Mouse (Mus musculus) midbrain, embryonic 11.5 days (tissue): ENCODE data around the gene Cyp2d11. TPM values are rescaled to one million over a fixed set of nuclear protein-coding genes. Genes with fewer than 3 reads are reported as not detected.

Experiments
- ATAC-seq: fragments of 200-750 bp; cut with Nextera tagmentation; 2 replicates; pipeline ENCODE4 v1.8.0; 2017; ENCODE audit warnings: moderate TSS enrichment, moderate library complexity; ENCODE audit not compliant: low FRiP score
- DNase-seq: peaks from one replicate; pipeline ENCODE4 v3.0.0; 2015; ENCODE audit warnings: low spot score; ENCODE audit errors: missing footprints
- H3K27ac ChIP-seq: fragments of 300-500 bp; sonication (generic); 2 replicates; pipeline ENCODE4 v1.5.1; 2014; ENCODE audit warnings: low read depth, low read length
- H3K27me3 ChIP-seq: fragments of 300-500 bp; sonication (generic); 2 replicates; pipeline ENCODE4 v1.6.1; 2014; ENCODE audit warnings: mild to moderate bottlenecking, low read length, moderate library complexity, mixed read lengths; ENCODE audit not compliant: control insufficient read depth, insufficient read depth
- H3K36me3 ChIP-seq: fragments of 300-500 bp; sonication (generic); 2 replicates; pipeline ENCODE4 v1.6.1; 2014; ENCODE audit warnings: mild to moderate bottlenecking, low read length, moderate library complexity, mixed read lengths; ENCODE audit not compliant: control insufficient read depth, insufficient read depth
- H3K4me1 ChIP-seq: fragments of 300-500 bp; sonication (generic); 2 replicates; pipeline ENCODE4 v1.6.1; 2014; ENCODE audit warnings: low read length; ENCODE audit not compliant: control insufficient read depth, insufficient read depth
- H3K4me2 ChIP-seq: fragments of 300-500 bp; sonication (generic); 2 replicates; pipeline ENCODE4 v1.6.1; 2014; ENCODE audit warnings: mild to moderate bottlenecking, moderate library complexity
- H3K4me3 ChIP-seq: fragments of 300-500 bp; sonication (generic); 2 replicates; pipeline ENCODE4 v1.5.1; 2014; ENCODE audit warnings: low read depth, low read length
- H3K9ac ChIP-seq: fragments of 300-500 bp; sonication (generic); 2 replicates; pipeline ENCODE4 v1.6.1; 2014; ENCODE audit warnings: low read length
- H3K9me3 ChIP-seq: fragments of 300-500 bp; sonication (generic); 2 replicates; pipeline ENCODE4 v1.6.1; 2016; ENCODE audit warnings: low read length; ENCODE audit not compliant: control insufficient read depth
- WGBS: fragments of 180-500 bp; shearing (Covaris S2); extraction: QIAGEN DNeasy Blood & Tissue Kit; methylation state at CpG from one replicate; pipeline ENCODE4 v1.1.7; 2014; 5-methylcytosine and 5-hydroxymethylcytosine counted together
- microRNA-seq: library from miRNA; unstranded; fragments of <30 nt; microRNA quantifications from one replicate; pipeline ENCODE4, GENCODE M21; 2017
- polyA plus RNA-seq: library from polyadenylated mRNA; unstranded; fragments of >200 nt; fragmentation: Nextera tagmentation; extraction: Ambion mirVana; gene quantifications from 2 replicates; pipeline ENCODE4 v1.2.1, GENCODE M21; 2014

The Cyp2d11 gene
- polyA plus RNA-seq, 1 experiment from 2014 or later = not detected

DNA sequence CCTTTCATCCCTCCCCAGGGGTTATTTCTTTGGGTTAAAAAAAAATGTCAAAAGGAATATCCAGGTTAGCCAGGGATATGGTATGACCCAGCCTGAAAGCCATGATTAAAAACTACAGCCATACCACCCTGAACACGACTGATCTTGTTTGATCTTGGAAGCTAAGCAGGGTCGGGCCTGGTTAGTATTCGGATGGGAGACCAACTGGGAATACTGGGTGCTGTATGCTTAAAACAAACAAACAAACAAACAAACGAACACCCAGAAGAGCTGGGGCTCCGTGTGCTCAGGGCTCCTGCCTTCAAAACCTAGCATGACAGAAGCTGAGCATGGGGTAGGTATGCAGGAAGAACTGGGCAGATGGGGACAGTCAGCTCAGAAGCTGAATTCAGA lies 51.3 kb downstream of the Cyp2d11 start:
- no peak overlapping the region for H3K4me2 ChIP-seq
- DNase-seq (no peak), ATAC-seq (no peak)
- no peak overlapping the region for H3K9ac ChIP-seq
- no peaks in the 10 kb centered on the region for H3K36me3 ChIP-seq
- H3K27me3 ChIP-seq = peaks cover 16% of the 10 kb centered on the region
- H3K9me3 ChIP-seq = no peaks in the 10 kb centered on the region
- H3K4me3 ChIP-seq = no peak overlapping the region
- WGBS = 83% methylated on average over 5 of the region's 5 CpGs
- peaks cover 21% of the 10 kb centered on the region for H3K4me1 ChIP-seq
- no peak overlapping the region for H3K27ac ChIP-seq

GRCm38 (mm10) chr15:82341675-82342542 lies 51.9 kb downstream of the Cyp2d11 start:
- no peaks in the 10 kb centered on the region for H3K36me3 ChIP-seq
- H3K27ac ChIP-seq = peak overlapping the region; percentile 37; the same call in 1 of the 2 replicates
- DNase-seq (peak; percentile 88), ATAC-seq (no peak)
- H3K4me3 ChIP-seq = no peak overlapping the region
- no peaks in the 10 kb centered on the region for H3K9me3 ChIP-seq
- peaks cover 15% of the 10 kb centered on the region for H3K4me1 ChIP-seq
- H3K27me3 ChIP-seq = peaks cover 16% of the 10 kb centered on the region
- peak overlapping the region; percentile 65 for H3K9ac ChIP-seq
- peak overlapping the region; percentile 51 for H3K4me2 ChIP-seq
- 65% methylated on average over 15 of the region's 15 CpGs for WGBS

DNA sequence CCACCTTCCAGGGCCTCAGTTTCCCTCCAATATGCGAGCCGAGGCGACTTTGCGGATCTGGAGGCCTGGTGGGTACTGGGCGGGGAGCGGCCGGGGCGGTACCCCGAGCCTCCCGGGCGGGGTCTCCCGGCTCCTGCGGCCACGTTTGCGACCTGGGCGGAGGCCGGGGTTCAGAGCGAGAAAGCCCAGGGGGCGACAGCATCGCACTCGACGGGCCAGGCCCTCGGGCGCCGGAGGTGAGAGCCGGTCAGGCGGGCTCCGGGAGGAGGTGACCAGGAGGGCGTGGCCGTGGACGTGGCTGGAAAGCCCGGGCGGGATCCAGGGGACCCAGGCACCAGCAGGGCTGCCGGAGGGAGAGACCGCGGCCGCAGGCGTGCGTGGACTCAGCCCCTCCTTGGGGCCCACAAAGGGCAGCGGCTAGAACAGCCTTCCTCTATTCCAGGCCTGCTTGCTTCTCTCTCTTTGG lies 52.8 kb downstream of the Cyp2d11 start:
- peak; percentile 92 for DNase-seq

DNA sequence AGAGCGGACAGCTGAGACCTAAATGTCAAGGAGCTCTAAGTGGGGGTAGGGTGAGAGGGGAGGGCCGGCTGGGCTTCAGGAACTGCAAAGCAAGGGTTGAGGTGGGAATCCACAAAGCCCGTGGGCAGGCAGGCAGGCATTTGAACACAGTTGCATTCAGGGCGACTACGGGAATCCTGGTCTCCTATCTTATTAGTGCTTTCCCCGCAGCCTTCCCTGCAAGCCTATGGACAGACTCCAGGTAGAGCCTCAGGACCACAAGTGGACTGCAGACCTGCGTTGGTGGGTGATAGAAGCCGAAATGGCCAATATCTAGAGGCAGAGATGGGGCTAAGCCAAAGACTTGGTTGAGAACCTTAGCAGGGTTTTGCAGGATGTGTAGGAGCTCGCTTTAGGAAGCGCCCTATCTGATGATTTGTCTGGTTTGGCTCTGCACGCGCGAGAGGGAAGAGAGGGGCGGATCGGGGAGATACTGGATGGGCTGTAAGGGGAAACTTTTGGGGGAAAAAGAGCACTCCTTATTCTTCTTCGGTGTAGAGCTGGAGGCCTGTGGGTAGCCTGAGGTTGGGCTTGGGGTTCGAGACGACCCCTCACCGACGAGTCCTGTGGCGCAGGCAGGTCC lies 53.3 kb downstream of the Cyp2d11 start:
- H3K27me3 ChIP-seq = peaks cover 16% of the 10 kb centered on the region
- peak overlapping the region; percentile 31 for H3K4me3 ChIP-seq
- H3K4me1 ChIP-seq = peaks cover 10% of the 10 kb centered on the region; the same call in 1 of the 2 replicates
- H3K9ac ChIP-seq = peak overlapping the region; percentile 65
- ATAC-seq (no peak), DNase-seq (no peak)
- 0 out of 2 replicates have a peak, but pooled peaks cover 2% of the 10 kb centered on the region for H3K36me3 ChIP-seq
- H3K27ac ChIP-seq = no peak overlapping the region
- 39% methylated on average over 21 of the region's 21 CpGs for WGBS
- H3K4me2 ChIP-seq = peak overlapping the region; percentile 51
- no peaks in the 10 kb centered on the region for H3K9me3 ChIP-seq

More for the DNA sequence above, 52.8 kb downstream of the Cyp2d11 start:
- 2% methylated on average over 40 of the region's 40 CpGs for WGBS
- Histone ChIP-seq H3K9me3 (no peaks in the 10 kb centered on the region), H3K4me3 (peak overlapping the region; percentile 31), H3K9ac (peak overlapping the region; percentile 65), H3K27me3 (peaks cover 16% of the 10 kb centered on the region), H3K4me2 (peak overlapping the region; percentile 51), H3K36me3 (no peaks in the 10 kb centered on the region), H3K4me1 (peaks cover 10% of the 10 kb centered on the region; the same call in 1 of the 2 replicates), H3K27ac (peak overlapping the region; percentile 37; the same call in 1 of the 2 replicates)
- no peak for ATAC-seq

- no peak overlapping the region for H3K27ac ChIP-seq
- no peaks in the 10 kb centered on the region for H3K9me3 ChIP-seq
- no peak overlapping the region for H3K9ac ChIP-seq
- no peak overlapping the region for H3K4me3 ChIP-seq
- H3K27me3 ChIP-seq = peaks cover 16% of the 10 kb centered on the region
- ATAC-seq (no peak), DNase-seq (no peak)
- H3K36me3 ChIP-seq = 0 out of 2 replicates have a peak, but pooled peaks cover 4% of the 10 kb centered on the region
- WGBS = 84% methylated on average over 8 of the region's 8 CpGs
- H3K4me2 ChIP-seq = no peak overlapping the region
- H3K4me1 ChIP-seq = peaks cover 10% of the 10 kb centered on the region; the same call in 1 of the 2 replicates
These were observed 54.1 kb downstream of the Cyp2d11 start for GRCm38 (mm10) chr15:82339634-82340254.

Small RNA genes lying within 50 kb of the gene (microRNA-seq; reads per million reads assigned to microRNA genes)
- not detected for gene Gm25990
- not detected for gene Gm27331
- gene Mir7684 = not detected

Other genes starting within 250 kb of the Cyp2d11 start
- 148 and 170 TPM in 2 replicates for gene Srebf2, start 246.8 kb downstream of the Cyp2d11 start, polyA plus RNA-seq
- gene Shisa8, start 181.2 kb downstream of the Cyp2d11 start, polyA plus RNA-seq = 0.14 and 0.57 TPM in 2 replicates
- gene Tnfrsf13c, start 169.7 kb downstream of the Cyp2d11 start, polyA plus RNA-seq = 0.07 and 0.17 TPM in 2 replicates
- gene Cenpm, start 149.3 kb downstream of the Cyp2d11 start, polyA plus RNA-seq = 79.2 and 89.1 TPM in 2 replicates
- 1.0 and 1.4 TPM in 2 replicates for gene 1500009C09Rik, start 141.6 kb downstream of the Cyp2d11 start, polyA plus RNA-seq
- 163 and 169 TPM in 2 replicates for gene Sept3, start 119.1 kb downstream of the Cyp2d11 start, polyA plus RNA-seq
- 0.11 TPM in 1 of 2 replicates, not detected in the other for gene Wbp2nl, start 95.1 kb downstream of the Cyp2d11 start, polyA plus RNA-seq
- gene Naga, start 55.1 kb downstream of the Cyp2d11 start, polyA plus RNA-seq = 20.6 and 21.6 TPM in 2 replicates
- gene Pheta2, start 55.1 kb downstream of the Cyp2d11 start, polyA plus RNA-seq = 3.4 and 4.3 TPM in 2 replicates
- 253 and 268 TPM in 2 replicates for gene Smdt1, start 55.1 kb downstream of the Cyp2d11 start, polyA plus RNA-seq
- 290 and 293 TPM in 2 replicates for gene Ndufa6, start 39.7 kb downstream of the Cyp2d11 start, polyA plus RNA-seq
- gene Cyp2d22, start 13.8 kb downstream of the Cyp2d11 start, polyA plus RNA-seq = 1.7 and 1.9 TPM in 2 replicates
- gene Cyp2d10, start 13.2 kb upstream of the Cyp2d11 start, polyA plus RNA-seq = not detected in 2 replicates
- not detected in 2 replicates for gene Cyp2d9, start 39.4 kb upstream of the Cyp2d11 start, polyA plus RNA-seq
- not detected in 2 replicates for gene Cyp2d12, start 161.1 kb upstream of the Cyp2d11 start, polyA plus RNA-seq
- gene Cyp2d34, start 226.9 kb upstream of the Cyp2d11 start, polyA plus RNA-seq = not detected in 2 replicates